Mouse (Mus musculus): ENCODE results near the gene Usf3. TPM values are rescaled to one million over a fixed set of nuclear protein-coding genes. Genes with fewer than 3 reads are reported as not detected.
A peak's percentile ranks its signal among the peaks of the same experiment; 100 is the strongest.

The Usf3 gene
- total and polyA plus RNA-seq, 3 experiments: 5.9 to 21.2 (median 16.5) TPM

DNA sequence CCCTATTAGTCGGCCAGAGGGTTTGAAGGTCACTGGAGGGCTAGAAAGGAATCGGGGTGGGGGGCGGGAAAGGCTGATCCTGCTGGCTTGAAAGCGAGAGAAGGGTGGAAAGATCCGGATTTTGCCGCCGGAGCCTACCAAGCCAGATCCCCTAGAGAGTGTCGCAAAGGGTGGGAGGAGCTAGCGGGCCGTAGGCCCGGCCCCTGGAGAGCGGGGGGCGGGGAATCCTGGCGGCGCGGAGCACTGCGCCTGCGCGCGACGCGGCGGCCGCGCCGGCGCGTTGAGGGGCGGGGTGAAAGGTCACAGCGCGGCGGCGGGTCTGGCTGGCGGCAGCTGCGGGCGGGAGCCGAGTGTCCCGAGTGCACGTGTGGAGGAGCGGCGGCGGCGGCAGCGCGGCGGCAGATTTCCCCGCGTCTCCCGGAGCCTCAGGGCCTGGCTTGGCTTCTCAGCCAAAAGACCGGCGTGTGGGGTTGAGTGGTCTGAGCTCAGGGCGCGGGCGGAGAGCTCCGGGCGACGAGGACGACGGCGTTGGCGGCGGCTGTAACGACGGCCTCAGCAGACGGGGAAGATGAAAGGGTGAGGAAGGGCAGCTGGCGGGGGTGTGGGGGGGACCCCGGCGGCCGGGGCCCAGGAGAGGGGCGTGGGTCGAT is 33.4 kb upstream of the Usf3 start, which contains the start of the genes Atp6v1a and Naa50:
Gene Atp6v1a, minus strand, starts transcription at position 170 of the 650 bp plus-strand sequence.
Gene Naa50, plus strand, starts transcription at position 295 of the 650 bp plus-strand sequence.
- H3K79me2 ChIP-seq (replicated peaks; ENCODE audit: control insufficient read depth, insufficient read depth, low read length): no peaks in the 10 kb centered on the region
- H3K4me1 ChIP-seq (ENCODE audit: control insufficient read depth, insufficient read depth, low read length): peaks cover 5% of the 10 kb centered on the region
- under 1% methylated on average over 71 of the region's 71 CpGs for WGBS
- H3K4me3 ChIP-seq: peak within 1 kb of the TSS; percentile 83
- intact Hi-C loops (cut with DNase I): loop anchor here (2.0 to 10.0 kb wide), 4 partner anchors 33 to 247 kb away; partner anchors contain the start of gene Usf3
- H3K9ac ChIP-seq (ENCODE audit: low read depth, low read length): peak within 1 kb of the TSS; percentile 90
- peak; percentile 94 to 95 for DNase-seq
- H3K36me3 ChIP-seq (ENCODE audit: control insufficient read depth, insufficient read depth, low read length): peaks cover 4% of the 10 kb centered on the region
- no peaks in the 10 kb centered on the region for H3K27me3 ChIP-seq (ENCODE audit: control insufficient read depth, insufficient read depth, low read length)
- TF ChIP-seq EP300 (IDR thresholded peaks at IDR 0.05; ENCODE audit: insufficient read depth, low read depth, low read length) (no peak), POLR2A (IDR thresholded peaks at IDR 0.05; ENCODE audit: insufficient read depth, low read depth, low read length) (peak; percentile 83)
- peak within 1 kb of the TSS; percentile 98 for H3K27ac ChIP-seq

DNA sequence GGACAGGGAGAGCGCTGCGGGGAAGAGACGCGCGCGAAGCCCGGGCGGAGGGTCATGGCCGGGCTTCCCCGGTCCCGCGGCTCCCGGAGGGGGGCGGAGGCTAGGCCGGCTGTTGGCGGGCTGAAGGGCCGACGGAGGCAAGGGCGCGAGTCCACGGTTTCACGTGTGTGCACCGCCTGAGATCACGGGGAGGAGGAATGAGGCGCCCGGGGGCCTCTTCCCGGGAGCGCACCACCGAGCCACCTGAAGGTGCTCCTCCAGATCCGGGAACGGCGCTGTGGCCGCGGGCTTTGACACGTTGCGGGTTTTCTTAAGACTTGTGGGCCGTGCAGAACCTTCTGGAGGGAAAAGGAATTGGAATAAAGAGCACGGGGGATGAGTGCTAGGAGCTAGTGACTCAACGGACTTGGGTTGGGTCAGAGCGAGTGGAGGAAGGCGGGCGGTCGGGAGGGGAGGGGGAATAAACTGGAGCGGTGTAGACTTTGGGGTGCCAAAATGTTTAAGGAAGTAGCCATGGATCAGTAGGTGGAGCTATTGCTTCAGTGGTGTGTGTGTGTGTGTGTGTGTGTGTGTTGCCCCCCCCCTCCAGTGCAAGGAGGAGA is 32.8 kb upstream of the Usf3 start:
- Histone ChIP-seq H3K27me3 (ENCODE audit: control insufficient read depth, insufficient read depth, low read length) (no peaks in the 10 kb centered on the region), H3K9ac (ENCODE audit: low read depth, low read length) (peak overlapping the region; percentile 90), H3K36me3 (ENCODE audit: control insufficient read depth, insufficient read depth, low read length) (peaks cover 4% of the 10 kb centered on the region), H3K79me2 (replicated peaks; ENCODE audit: control insufficient read depth, insufficient read depth, low read length) (no peaks in the 10 kb centered on the region), H3K27ac (peak overlapping the region; percentile 98), H3K4me1 (ENCODE audit: control insufficient read depth, insufficient read depth, low read length) (peaks cover 5% of the 10 kb centered on the region), H3K4me3 (peak overlapping the region; percentile 83)
- intact Hi-C loops (cut with DNase I): loop anchor here (2.0 to 10.0 kb wide), 3 partner anchors 33 to 225 kb away; partner anchors contain the start of gene Usf3
- peak; percentile 79 to 86 for DNase-seq
- TF ChIP-seq POLR2A (IDR thresholded peaks at IDR 0.05; ENCODE audit: insufficient read depth, low read depth, low read length) (peak; percentile 30; the same call in 1 of the 2 replicates), EP300 (IDR thresholded peaks at IDR 0.05; ENCODE audit: insufficient read depth, low read depth, low read length) (peak; percentile 66; the same call in 1 of the 2 replicates), CTCF (IDR thresholded peaks at IDR 0.05) (peak; percentile 40)
- WGBS: 1% methylated on average over 40 of the region's 44 CpGs

DNA sequence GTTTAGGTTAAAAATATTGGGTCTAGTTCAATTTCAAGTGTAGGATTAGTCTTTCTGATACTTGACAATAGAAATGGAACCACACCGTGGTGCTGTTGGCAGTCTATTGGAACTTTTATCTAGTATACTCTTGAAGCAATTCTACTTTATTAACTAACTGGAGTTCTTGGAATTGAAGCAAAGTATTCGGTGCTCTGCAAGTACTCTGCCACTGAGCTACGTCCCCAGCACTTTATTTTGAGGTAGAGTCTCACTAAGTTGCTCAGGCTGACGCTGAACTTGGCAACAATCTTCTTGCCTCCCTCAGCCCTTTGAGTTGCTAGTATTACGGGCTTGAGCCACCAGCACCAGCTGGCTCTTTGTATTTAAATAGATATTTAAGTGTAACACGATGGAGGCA is 31.6 kb upstream of the Usf3 start:
- no peaks in the 10 kb centered on the region for H3K27me3 ChIP-seq (ENCODE audit: control insufficient read depth, insufficient read depth, low read length)
- intact Hi-C loops (cut with DNase I): loop anchor here (2.0 to 10.0 kb wide), 3 partner anchors 31 to 223 kb away; partner anchors contain the start of gene Usf3
- TF ChIP-seq EP300 (IDR thresholded peaks at IDR 0.05; ENCODE audit: insufficient read depth, low read depth, low read length): no peak
- TF ChIP-seq CTCF (IDR thresholded peaks at IDR 0.05): peak; percentile 25; the same call in 1 of the 2 replicates
- peak overlapping the region; percentile 98 for H3K27ac ChIP-seq
- DNase-seq: peak in 1 of 2 experiments; percentile 34
- 15% methylated on average over 6 of the region's 6 CpGs for WGBS
- peaks cover 5% of the 10 kb centered on the region for H3K4me1 ChIP-seq (ENCODE audit: control insufficient read depth, insufficient read depth, low read length)
- no peaks in the 10 kb centered on the region for H3K79me2 ChIP-seq (replicated peaks; ENCODE audit: control insufficient read depth, insufficient read depth, low read length)
- H3K9ac ChIP-seq (ENCODE audit: low read depth, low read length): peak overlapping the region; percentile 43
- peaks cover 4% of the 10 kb centered on the region for H3K36me3 ChIP-seq (ENCODE audit: control insufficient read depth, insufficient read depth, low read length)
- H3K4me3 ChIP-seq: peak overlapping the region; percentile 83; the same call in 1 of the 2 replicates

DNA sequence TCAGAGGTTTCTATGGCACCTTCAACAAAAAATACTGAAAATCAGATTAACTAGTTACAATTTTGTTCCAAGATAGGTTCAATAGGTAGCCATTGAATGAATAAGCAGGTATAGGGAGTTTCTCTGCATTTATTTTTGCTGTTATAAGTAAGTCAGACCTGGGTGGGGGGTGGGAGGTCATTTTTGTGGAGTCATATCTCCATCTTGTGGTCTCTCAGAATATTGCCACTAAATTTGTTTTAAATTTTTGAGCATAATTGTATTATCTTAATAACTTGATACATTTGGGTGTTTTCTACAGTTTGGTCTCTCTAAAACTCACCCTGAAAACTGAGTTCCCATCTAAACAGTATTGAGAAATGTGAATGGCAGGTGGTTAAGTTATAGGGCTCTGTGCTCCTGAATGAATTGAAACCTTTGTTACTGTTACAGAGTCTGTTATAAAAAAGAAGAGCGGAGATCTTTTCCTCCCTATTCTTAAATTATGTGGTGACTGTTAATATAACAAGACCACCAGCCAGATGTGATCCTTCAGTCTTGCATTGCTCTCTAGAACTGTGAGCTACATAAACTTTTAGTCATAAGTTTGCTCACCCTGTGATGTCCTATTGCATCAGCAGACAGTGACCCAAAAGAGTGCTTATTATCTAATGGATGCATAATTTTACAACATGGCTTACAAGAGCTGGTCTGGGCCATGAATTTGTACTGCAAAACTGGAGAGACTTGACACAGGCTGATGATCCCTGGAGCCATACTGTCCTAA is 23.9 kb upstream of the Usf3 start:
- peaks cover 1% of the 10 kb centered on the region for H3K4me1 ChIP-seq (ENCODE audit: control insufficient read depth, insufficient read depth, low read length)
- intact Hi-C loops (cut with DNase I): loop anchor here (10.0 kb wide), 1 partner anchor 216 kb away; no protein-coding TSS in a partner anchor
- H3K27ac ChIP-seq: no peak overlapping the region
- H3K27me3 ChIP-seq (ENCODE audit: control insufficient read depth, insufficient read depth, low read length): no peaks in the 10 kb centered on the region
- no peak for DNase-seq
- H3K36me3 ChIP-seq (ENCODE audit: control insufficient read depth, insufficient read depth, low read length): no peaks in the 10 kb centered on the region
- 91% methylated on average over 1 of the region's 1 CpGs for WGBS
- no peaks in the 10 kb centered on the region for H3K79me2 ChIP-seq (replicated peaks; ENCODE audit: control insufficient read depth, insufficient read depth, low read length)
- H3K4me3 ChIP-seq: no peak overlapping the region
- no peak overlapping the region for H3K9ac ChIP-seq (ENCODE audit: low read depth, low read length)
- no peak for TF ChIP-seq POLR2A (IDR thresholded peaks at IDR 0.05; ENCODE audit: insufficient read depth, low read depth, low read length)
- TF ChIP-seq EP300 (IDR thresholded peaks at IDR 0.05; ENCODE audit: insufficient read depth, low read depth, low read length): no peak
- peak; percentile 70 for TF ChIP-seq CTCF (IDR thresholded peaks at IDR 0.05)

DNA sequence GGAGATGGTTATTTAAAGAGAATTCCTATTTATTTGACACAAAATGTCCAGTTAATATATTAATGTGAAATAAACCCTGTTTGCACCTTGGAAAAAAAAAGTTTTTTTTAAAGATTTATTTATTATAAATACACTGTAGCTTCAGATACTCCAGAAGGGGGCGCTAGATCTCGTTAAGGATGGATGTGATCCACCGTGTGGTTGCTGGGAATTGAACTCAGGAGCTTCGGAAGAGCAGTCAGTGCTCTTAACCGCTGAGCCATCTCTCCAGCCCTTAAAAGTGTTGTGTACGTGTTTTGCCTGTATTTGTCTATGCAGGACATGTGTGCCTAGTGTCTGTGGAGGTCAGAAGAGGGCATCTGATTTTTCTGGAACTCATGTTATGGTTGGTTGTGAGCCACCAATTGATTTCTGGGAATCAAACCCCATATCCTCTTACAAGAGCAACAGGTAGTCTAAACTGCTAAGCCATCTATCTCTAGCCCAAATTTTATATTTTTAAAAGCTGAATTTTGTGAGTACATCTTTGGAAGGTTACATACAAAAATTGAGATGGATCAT is 18.5 kb upstream of the Usf3 start:
- WGBS: 63% methylated on average over 6 of the region's 6 CpGs
- no peak overlapping the region for H3K27ac ChIP-seq
- no peak for DNase-seq
- peaks cover 1% of the 10 kb centered on the region for H3K4me1 ChIP-seq (ENCODE audit: control insufficient read depth, insufficient read depth, low read length)
- TF ChIP-seq EP300 (IDR thresholded peaks at IDR 0.05; ENCODE audit: insufficient read depth, low read depth, low read length) (no peak), CTCF (IDR thresholded peaks at IDR 0.05) (peak; percentile 43)
- no peaks in the 10 kb centered on the region for H3K27me3 ChIP-seq (ENCODE audit: control insufficient read depth, insufficient read depth, low read length)
- H3K79me2 ChIP-seq (replicated peaks; ENCODE audit: control insufficient read depth, insufficient read depth, low read length): no peaks in the 10 kb centered on the region
- no peak overlapping the region for H3K4me3 ChIP-seq
- intact Hi-C loops (cut with DNase I): no loop called here
- H3K36me3 ChIP-seq (ENCODE audit: control insufficient read depth, insufficient read depth, low read length): no peaks in the 10 kb centered on the region
- no peak overlapping the region for H3K9ac ChIP-seq (ENCODE audit: low read depth, low read length)

Measured in heart, adult 2 months (tissue).